Mouse (Mus musculus) midbrain, embryonic 15.5 days (tissue): ENCODE measurements at regions not wholly inside any gene's neighbourhood (a gene's known extent, or its start where the extent isn't known, plus 50 kb on each side); places are given as distances from the start of the nearest gene placed in this dataset.

Experiments
- ATAC-seq: fragments of 200-750 bp; cut with Nextera tagmentation; replicated peaks from 2 replicates; pipeline ENCODE4 v1.8.0; 2017; ENCODE audit warnings: moderate TSS enrichment
- H3K27ac ChIP-seq: fragments of 300-500 bp; sonication (generic); 2 replicates; pipeline ENCODE4 v1.5.1; 2015; ENCODE audit warnings: mild to moderate bottlenecking, inconsistent platforms
- H3K27me3 ChIP-seq: fragments of 300-500 bp; sonication (generic); replicated peaks from 2 replicates; pipeline ENCODE4 v1.6.1; 2015; ENCODE audit warnings: inconsistent platforms
- H3K36me3 ChIP-seq: fragments of 300-500 bp; sonication (generic); replicated peaks from 2 replicates; pipeline ENCODE4 v1.6.1; 2015; ENCODE audit warnings: inconsistent platforms
- H3K4me1 ChIP-seq: fragments of 300-500 bp; sonication (generic); 2 replicates; pipeline ENCODE4 v1.6.1; 2015; ENCODE audit warnings: inconsistent platforms
- H3K4me2 ChIP-seq: fragments of 300-500 bp; sonication (generic); 2 replicates; pipeline ENCODE4 v1.6.1; 2015; ENCODE audit warnings: inconsistent platforms, mild to moderate bottlenecking, moderate library complexity
- H3K4me3 ChIP-seq: fragments of 300-500 bp; sonication (generic); 2 replicates; pipeline ENCODE4 v1.5.1; 2015; ENCODE audit warnings: mild to moderate bottlenecking, inconsistent platforms
- H3K9ac ChIP-seq: fragments of 300-500 bp; sonication (generic); 2 replicates; pipeline ENCODE4 v1.6.1; 2015; ENCODE audit warnings: mild to moderate bottlenecking, inconsistent platforms
- H3K9me3 ChIP-seq: fragments of 300-500 bp; sonication (generic); 2 replicates; pipeline ENCODE4 v1.6.1; 2016; ENCODE audit warnings: inconsistent platforms
- WGBS: fragments of 180-500 bp; shearing (Covaris S2); methylation state at CpG from one replicate; pipeline ENCODE4 v1.1.7; 2015; ENCODE audit warnings: mixed read lengths; 5-methylcytosine and 5-hydroxymethylcytosine counted together

DNA sequence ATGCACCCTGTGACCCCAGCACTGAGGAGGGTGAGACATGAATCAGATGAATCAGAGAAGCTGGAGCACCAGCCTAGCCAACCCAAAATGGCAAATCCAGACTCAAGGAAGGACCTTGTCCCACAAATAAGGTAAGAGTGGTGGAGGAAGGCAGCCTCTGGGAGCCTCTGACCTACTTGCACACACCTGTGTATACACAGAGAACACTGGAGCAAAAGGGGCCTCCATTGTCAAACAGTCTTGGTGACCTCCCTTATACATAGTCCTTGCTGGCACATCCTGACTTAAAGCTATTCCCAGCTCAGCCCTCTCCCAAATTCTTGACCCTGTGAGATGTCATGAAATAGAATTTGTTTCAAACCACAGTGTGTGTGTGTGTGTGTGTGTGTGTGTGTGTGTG, 57.1 kb downstream of the Inhbb start:
- H3K9me3 ChIP-seq, result no peaks in the 10 kb centered on the region
- no peaks in the 10 kb centered on the region for H3K27me3 ChIP-seq
- H3K9ac ChIP-seq, result no peak overlapping the region
- H3K4me3 ChIP-seq, result no peak overlapping the region
- H3K4me2 ChIP-seq, result no peak overlapping the region
- H3K27ac ChIP-seq, result no peak overlapping the region
- ATAC-seq, result no peak
- no peaks in the 10 kb centered on the region for H3K4me1 ChIP-seq
- H3K36me3 ChIP-seq, result no peaks in the 10 kb centered on the region

DNA sequence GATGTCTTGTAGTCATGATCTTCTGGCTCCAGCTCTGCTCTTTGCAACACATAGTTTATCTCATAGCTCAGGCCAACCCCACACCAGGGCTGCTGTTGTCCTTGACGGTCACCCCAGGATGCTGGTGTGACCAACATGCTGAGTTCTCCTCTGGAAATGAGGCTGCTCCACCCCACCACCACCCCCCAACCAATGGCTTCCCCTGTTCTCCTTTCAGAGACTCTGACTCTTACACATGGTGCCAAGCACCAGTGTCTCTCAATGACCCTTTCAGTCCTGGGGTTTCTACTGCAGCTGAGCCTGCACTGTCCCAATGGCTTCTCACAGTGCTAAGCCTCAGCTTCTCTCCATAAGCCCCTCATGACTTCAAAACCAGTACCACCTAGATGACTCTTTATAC, 64.0 kb downstream of the Inhbb start:
- ATAC-seq, result no peak
- H3K4me1 ChIP-seq, result no peaks in the 10 kb centered on the region
- H3K27me3 ChIP-seq, result no peaks in the 10 kb centered on the region
- 85% methylated on average over 1 of the region's 1 CpGs for WGBS
- no peaks in the 10 kb centered on the region for H3K36me3 ChIP-seq
- no peak overlapping the region for H3K9ac ChIP-seq
- no peaks in the 10 kb centered on the region for H3K9me3 ChIP-seq
- no peak overlapping the region for H3K4me3 ChIP-seq
- H3K27ac ChIP-seq, result no peak overlapping the region
- H3K4me2 ChIP-seq, result no peak overlapping the region

DNA sequence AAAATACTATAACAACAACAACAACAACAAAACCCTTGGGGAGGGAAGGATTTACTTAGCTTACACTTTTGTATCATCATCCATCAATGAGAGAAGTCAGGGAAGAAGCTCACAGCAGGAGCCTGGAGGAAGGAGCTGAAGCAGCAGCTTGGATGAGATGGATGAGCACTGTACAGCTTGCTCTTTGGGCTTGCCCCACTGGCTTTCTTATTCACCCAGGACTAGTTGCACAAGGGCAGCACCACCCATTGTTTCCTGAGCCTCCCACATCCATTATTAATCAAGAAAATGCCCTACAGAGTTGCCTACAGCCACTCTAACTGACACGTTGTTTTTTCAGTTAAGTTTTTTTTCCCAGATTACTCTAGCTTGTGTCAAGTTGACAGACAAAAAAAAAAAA, 65.1 kb downstream of the Inhbb start:
- no peaks in the 10 kb centered on the region for H3K4me1 ChIP-seq
- H3K9me3 ChIP-seq, result no peaks in the 10 kb centered on the region
- H3K4me3 ChIP-seq, result no peak overlapping the region
- WGBS, result 15% methylated on average over 1 of the region's 1 CpGs
- H3K27me3 ChIP-seq, result no peaks in the 10 kb centered on the region
- no peaks in the 10 kb centered on the region for H3K36me3 ChIP-seq
- H3K27ac ChIP-seq, result no peak overlapping the region
- no peak overlapping the region for H3K4me2 ChIP-seq
- ATAC-seq, result no peak
- H3K9ac ChIP-seq, result no peak overlapping the region

DNA sequence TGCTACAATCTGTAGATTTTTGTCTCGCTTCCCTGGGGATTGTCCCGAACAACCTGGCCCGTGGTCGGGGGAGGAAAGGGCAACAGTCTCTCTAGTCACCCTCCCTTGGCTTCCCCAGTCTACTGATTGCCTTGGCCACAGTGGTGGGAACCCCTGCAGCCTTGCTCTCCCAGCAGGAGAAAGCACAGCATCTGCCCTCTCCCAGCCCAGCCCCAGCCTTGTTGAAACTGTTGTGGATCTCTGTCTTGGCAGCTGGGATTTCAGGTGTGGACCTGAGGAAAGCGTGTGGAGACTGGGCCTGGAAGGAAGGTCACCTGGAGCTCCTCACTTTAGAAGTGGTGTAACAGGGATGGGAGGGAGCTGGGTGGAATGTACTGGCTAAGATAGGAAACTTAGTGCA, 66.6 kb downstream of the Inhbb start:
- H3K9me3 ChIP-seq, result no peaks in the 10 kb centered on the region
- H3K36me3 ChIP-seq, result no peaks in the 10 kb centered on the region
- no peaks in the 10 kb centered on the region for H3K4me1 ChIP-seq
- no peak overlapping the region for H3K27ac ChIP-seq
- ATAC-seq, result no peak
- no peak overlapping the region for H3K4me2 ChIP-seq
- no peak overlapping the region for H3K9ac ChIP-seq
- no peak overlapping the region for H3K4me3 ChIP-seq
- no peaks in the 10 kb centered on the region for H3K27me3 ChIP-seq
- 87% methylated on average over 5 of the region's 5 CpGs for whole genome bisulfite sequencing

DNA sequence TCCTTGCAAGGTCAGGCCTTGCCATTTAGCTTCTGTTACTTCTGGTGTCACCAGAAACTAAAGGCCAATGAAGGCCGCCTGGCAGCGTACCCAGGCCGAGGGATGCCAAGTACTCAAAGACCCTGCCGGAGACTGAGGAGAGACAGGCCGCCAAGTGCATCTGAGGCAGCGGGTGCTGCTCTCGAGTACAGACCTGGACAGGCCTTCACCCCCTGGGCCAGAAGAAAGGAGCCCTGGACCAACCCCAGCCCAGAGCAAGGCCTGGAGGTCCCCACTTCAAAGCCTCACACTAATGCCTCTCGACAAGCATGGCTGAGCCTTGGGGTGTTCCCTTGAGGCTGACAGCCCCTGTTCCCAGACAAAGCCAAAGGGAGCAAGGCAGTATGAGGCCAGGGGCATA, 70.5 kb downstream of the Inhbb start:
- Histone ChIP-seq H3K4me1 (peaks cover 11% of the 10 kb centered on the region), H3K4me2 (no peak overlapping the region), H3K36me3 (no peaks in the 10 kb centered on the region), H3K4me3 (no peak overlapping the region), H3K9ac (no peak overlapping the region), H3K27me3 (no peaks in the 10 kb centered on the region), H3K27ac (no peak overlapping the region), H3K9me3 (no peaks in the 10 kb centered on the region)
- peak; percentile 30; the same call in 1 of the 2 replicates for ATAC-seq
- WGBS, result 78% methylated on average over 8 of the region's 8 CpGs

DNA sequence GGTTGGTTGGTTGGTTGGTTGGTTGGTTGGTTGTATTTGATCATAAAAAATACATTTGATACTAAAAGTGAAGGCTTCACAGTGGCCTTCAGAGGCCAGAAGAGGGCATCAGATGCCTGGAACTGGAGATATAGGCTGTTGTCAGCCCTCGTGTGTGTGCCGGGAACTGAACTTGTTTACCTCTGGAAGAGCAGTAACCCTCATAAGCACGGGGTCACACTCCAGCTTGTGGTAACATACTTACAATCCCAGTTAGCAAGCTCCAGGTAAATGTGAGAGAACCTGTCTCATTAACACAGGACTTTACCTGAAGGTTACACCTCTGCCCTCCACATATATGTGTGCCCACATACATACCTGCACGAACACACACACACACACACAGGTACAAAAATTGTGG, 71.2 kb downstream of the Inhbb start:
- no peaks in the 10 kb centered on the region for H3K36me3 ChIP-seq
- no peak overlapping the region for H3K9ac ChIP-seq
- H3K27ac ChIP-seq, result no peak overlapping the region
- H3K27me3 ChIP-seq, result no peaks in the 10 kb centered on the region
- H3K4me3 ChIP-seq, result no peak overlapping the region
- 95% methylated on average over 4 of the region's 4 CpGs for WGBS
- ATAC-seq, result no peak
- peaks cover 11% of the 10 kb centered on the region for H3K4me1 ChIP-seq
- no peak overlapping the region for H3K4me2 ChIP-seq
- H3K9me3 ChIP-seq, result no peaks in the 10 kb centered on the region

DNA sequence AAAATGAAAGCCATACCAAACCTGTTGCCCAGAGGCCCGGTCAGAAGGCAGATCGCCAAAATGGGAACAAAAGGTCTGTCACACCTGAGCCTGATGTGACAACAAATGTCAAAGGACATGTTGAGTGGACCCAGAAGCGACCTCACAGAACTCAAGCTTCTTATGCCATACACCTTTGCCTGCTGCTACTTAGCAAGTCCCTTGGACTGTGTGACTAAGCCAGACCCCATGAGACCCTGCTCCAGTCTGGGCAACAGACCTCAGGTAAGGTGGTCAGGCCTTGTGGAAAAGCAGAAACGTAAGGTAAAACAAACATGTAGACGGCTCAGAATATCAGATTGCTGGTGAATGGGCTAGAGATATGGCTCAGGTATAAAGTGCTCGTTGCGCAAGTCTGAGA, 71.8 kb downstream of the Inhbb start:
- H3K9me3 ChIP-seq, result no peaks in the 10 kb centered on the region
- WGBS, result 96% methylated on average over 7 of the region's 7 CpGs
- ATAC-seq, result no peak

DNA sequence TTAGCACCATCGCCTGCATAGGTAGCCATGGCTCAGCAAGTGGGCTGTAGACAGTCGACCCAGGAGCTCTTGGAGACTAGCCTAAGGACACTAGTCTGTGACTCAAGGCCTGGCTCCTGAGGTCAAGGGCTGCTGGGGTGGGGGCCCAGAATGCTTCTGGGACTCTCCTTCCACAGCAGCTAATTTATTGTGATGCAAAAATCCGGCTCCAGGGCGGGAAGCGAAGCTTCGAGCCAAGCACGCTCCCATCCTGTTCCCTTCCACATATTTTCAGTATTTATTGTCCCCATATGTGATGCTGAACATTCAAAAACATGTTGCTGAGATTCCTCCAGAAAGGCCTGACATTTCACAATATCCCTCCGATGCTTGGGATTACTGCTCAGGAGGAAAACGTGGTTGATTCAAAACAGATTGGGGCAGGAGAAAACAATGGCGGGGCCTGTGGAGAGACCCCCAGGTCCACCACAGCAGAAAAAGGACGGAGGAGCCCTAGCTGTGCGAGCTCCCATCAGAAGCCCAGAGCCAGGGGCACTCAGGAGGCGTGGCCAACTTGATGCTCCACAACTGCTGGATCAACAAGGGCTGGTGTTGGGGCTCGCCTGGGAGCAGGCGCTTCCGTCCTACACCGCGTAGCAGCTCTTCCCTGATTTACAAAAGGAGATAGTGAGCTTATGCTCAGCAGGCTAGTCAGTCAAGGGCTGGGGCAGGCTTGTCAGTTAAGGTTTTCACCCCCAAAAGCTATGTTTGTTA, 73.4 kb downstream of the Inhbb start:
- Histone ChIP-seq H3K9me3 (no peaks in the 10 kb centered on the region), H3K4me2 (no peak overlapping the region), H3K4me3 (no peak overlapping the region), H3K4me1 (peaks cover 11% of the 10 kb centered on the region), H3K36me3 (no peaks in the 10 kb centered on the region), H3K27ac (no peak overlapping the region), H3K27me3 (no peaks in the 10 kb centered on the region), H3K9ac (no peak overlapping the region)
- peak; percentile 35; the same call in 1 of the 2 replicates for ATAC-seq
- WGBS, result 18% methylated on average over 18 of the region's 18 CpGs

More for the DNA sequence above, 71.8 kb downstream of the Inhbb start:
- no peak overlapping the region for H3K27ac ChIP-seq
- H3K36me3 ChIP-seq, result no peaks in the 10 kb centered on the region
- H3K27me3 ChIP-seq, result no peaks in the 10 kb centered on the region
- no peak overlapping the region for H3K9ac ChIP-seq
- H3K4me2 ChIP-seq, result no peak overlapping the region
- peaks cover 11% of the 10 kb centered on the region for H3K4me1 ChIP-seq
- no peak overlapping the region for H3K4me3 ChIP-seq

DNA sequence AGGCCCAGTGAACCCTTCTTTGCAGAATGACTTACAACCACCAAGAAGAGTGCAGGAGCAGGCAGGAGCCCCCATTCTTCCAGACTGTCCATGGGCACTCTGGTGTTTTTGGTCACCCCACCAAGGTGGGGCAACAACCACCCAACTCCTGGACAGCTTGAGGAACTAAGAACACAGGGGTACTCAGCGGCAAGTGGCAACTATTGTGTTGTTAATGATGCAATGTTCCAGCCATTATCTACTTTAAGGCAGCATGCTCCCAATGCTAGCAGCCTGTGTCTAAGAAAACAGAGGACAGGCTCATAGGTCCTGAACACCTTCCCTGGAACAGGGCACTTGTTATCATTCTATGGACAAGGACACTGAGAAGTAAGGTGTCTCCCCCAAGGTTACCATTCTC, 74.3 kb downstream of the Inhbb start:
- Histone ChIP-seq H3K9me3 (no peaks in the 10 kb centered on the region), H3K27me3 (no peaks in the 10 kb centered on the region), H3K9ac (no peak overlapping the region), H3K4me1 (peaks cover 11% of the 10 kb centered on the region), H3K4me2 (no peak overlapping the region), H3K4me3 (no peak overlapping the region), H3K36me3 (no peaks in the 10 kb centered on the region), H3K27ac (no peak overlapping the region)
- WGBS, result 63% methylated on average over 1 of the region's 1 CpGs
- no peak for ATAC-seq

DNA sequence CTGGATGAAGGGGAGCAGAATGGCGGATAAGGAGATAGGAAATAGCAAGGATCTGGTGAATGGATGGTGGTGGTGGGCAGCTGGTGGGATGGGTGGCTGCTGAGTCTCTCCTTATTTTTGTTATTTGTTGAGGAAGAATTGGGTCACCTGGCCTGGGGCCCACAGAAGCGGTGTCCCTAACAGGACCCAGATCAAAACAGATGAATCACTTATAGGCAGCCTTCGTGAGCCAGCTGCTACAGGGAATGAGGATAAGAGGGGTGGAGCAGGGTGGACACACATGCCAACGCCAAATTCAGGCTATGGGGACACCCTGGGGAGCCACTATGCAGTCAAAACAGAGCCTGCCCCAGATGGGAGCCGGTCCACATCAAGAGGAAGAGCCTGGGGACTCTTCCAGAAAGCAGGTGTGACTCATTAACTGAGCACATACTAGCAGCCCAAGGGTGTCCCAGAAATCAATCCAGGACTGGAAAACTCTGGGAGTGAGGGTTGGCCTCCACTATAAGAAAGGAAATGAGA, 75.4 kb downstream of the Inhbb start:
- H3K4me3 ChIP-seq, result no peak overlapping the region
- H3K9me3 ChIP-seq, result no peaks in the 10 kb centered on the region
- no peak overlapping the region for H3K4me2 ChIP-seq
- no peak overlapping the region for H3K27ac ChIP-seq
- no peaks in the 10 kb centered on the region for H3K27me3 ChIP-seq
- no peak overlapping the region for H3K9ac ChIP-seq
- H3K36me3 ChIP-seq, result no peaks in the 10 kb centered on the region
- no peak for ATAC-seq
- H3K4me1 ChIP-seq, result peaks cover 11% of the 10 kb centered on the region
- 80% methylated on average over 5 of the region's 5 CpGs for WGBS

DNA sequence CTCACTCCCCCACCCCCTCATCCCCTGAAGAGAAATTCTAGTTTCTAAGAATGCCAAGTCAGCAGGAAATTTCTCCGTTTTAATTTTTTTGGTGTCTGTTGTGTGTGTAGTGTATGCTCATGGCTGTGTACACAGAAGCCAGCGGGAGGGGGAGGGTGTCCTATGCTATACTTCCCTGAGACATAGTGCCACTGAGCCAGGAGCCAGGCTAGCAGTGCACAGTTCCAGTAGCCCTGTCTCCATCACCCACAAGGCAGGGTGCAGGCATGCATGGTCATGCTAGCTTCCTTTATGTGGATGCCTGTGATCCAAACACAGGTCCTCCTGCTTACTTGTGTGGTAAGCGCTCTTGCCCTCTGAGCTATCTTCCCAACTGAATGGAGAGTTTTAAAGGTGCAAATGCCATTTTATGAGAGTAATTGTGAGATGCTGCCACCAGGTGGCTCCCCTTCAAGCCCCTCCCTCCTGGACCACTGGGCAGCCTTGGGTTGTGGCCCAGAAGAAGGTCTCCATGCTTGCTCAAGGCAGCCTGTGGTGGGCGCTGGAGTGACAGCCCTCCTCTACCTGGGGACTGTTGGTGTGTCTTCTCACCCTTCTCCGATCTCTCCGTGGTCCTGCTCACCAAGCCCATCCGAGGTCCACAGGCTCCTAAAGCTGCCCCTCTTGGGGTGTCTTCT, 76.8 kb downstream of the Inhbb start:
- 60% methylated on average over 7 of the region's 7 CpGs for WGBS
- Histone ChIP-seq H3K9ac (no peak overlapping the region), H3K4me3 (no peak overlapping the region), H3K9me3 (no peaks in the 10 kb centered on the region), H3K27ac (no peak overlapping the region), H3K4me1 (peaks cover 11% of the 10 kb centered on the region), H3K36me3 (no peaks in the 10 kb centered on the region), H3K4me2 (no peak overlapping the region), H3K27me3 (no peaks in the 10 kb centered on the region)
- no peak for ATAC-seq

DNA sequence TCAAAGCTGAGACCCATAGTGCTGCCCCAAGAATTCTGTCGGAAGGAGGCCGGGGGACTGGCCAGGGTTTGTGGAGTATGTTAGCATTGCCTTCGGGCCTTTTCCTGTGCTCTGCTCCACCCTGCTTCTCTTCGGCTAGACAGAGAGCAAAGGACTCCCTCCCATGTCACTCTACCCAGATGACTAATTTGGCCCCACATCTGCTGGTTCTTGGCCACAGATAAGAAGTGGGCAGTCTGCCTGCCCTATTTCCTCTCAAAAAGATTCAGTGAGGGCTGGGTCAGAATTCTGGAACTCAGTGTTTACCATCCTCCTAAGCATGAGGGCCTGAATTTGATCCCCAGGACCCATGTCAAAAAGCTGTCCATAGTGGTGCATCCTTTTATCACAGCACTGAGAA, 78.0 kb downstream of the Inhbb start:
- no peaks in the 10 kb centered on the region for H3K27me3 ChIP-seq
- H3K9ac ChIP-seq, result no peak overlapping the region
- WGBS, result 77% methylated on average over 4 of the region's 4 CpGs
- H3K36me3 ChIP-seq, result no peaks in the 10 kb centered on the region
- H3K4me3 ChIP-seq, result no peak overlapping the region
- no peak for ATAC-seq
- H3K27ac ChIP-seq, result no peak overlapping the region
- no peaks in the 10 kb centered on the region for H3K9me3 ChIP-seq
- H3K4me1 ChIP-seq, result peaks cover 8% of the 10 kb centered on the region
- no peak overlapping the region for H3K4me2 ChIP-seq

DNA sequence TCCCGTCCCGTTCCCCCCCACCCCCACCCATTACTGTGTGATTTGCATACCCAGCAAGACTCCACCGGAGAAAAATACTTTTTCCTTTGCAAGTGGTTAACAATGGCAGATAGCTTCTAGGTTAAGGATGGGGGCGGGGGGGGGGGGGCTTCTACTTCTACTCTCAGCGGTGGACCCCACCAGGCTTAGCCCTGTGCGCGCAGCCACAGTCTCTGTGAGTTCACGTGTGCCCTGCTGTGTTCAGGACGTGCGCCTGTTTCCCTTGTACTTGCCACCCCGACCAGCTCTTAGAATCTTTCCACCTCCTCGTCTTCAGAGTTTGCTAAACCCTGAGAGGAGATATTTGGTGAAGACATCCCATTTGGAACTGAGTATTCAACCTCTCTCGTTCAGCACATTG, 86.9 kb downstream of the Inhbb start:
- 27% methylated on average over 11 of the region's 13 CpGs for WGBS
- ATAC-seq, result no peak
- Histone ChIP-seq H3K4me3 (no peak overlapping the region), H3K4me1 (no peaks in the 10 kb centered on the region; the same call in 1 of the 2 replicates), H3K9ac (no peak overlapping the region), H3K27ac (no peak overlapping the region), H3K27me3 (no peaks in the 10 kb centered on the region), H3K9me3 (no peaks in the 10 kb centered on the region), H3K36me3 (no peaks in the 10 kb centered on the region), H3K4me2 (no peak overlapping the region)
